Mouse (Mus musculus): ENCODE results near the gene Smad6.

DNA sequence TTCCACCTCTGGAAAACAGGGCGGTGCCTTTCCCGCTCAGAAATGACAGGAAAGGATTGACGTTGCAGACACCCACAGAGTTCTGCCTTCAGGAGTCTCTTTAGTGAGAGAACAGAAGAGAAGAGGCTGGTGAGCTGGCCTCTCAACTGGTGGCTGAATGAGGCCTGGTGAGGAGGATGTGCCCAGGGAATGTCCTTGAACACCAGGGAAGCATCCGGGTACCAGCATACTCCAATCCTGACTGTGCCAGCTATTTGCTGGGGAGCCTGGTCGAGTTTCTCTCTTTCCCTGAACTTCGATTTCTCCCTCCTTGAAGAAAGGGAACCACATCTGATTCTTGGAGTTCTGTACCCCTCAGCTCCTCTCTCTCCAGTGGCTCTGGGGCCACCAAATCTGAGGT lies 105.4 kb downstream of the Smad6 start:
- no peak for TF ChIP-seq EP300 (IDR thresholded peaks at IDR 0.05; ENCODE audit: low read depth)
- no peak for TF ChIP-seq CTCF (IDR thresholded peaks at IDR 0.05; ENCODE audit: low read depth)
